Mouse (Mus musculus) ES-Bruce4 (cell line): Measurements from ENCODE around the gene Icam4. TPM values are rescaled to one million over a fixed set of nuclear protein-coding genes. Genes with fewer than 3 reads are reported as not detected.
A peak's percentile ranks its signal among the peaks of the same experiment; 100 is the strongest.
"Not testable (repeated sequence)": the region's sequence is repeated elsewhere in the genome, so short reads cannot be mapped to it uniquely, and the experiment has no call there.

Source experiments
- H3K27ac ChIP-seq: 2 replicates; pipeline ENCODE4 v1.5.1; 2012; ENCODE audit warnings: low read length, inconsistent platforms; ENCODE audit not compliant: insufficient read depth
- H3K27me3 ChIP-seq: 2 replicates; pipeline ENCODE4 v1.6.1; 2012; ENCODE audit warnings: mild to moderate bottlenecking, low read length, inconsistent platforms; ENCODE audit not compliant: control insufficient read depth, poor library complexity, insufficient read depth, severe bottlenecking
- H3K36me3 ChIP-seq: 2 replicates; pipeline ENCODE4 v1.6.1; 2012; ENCODE audit warnings: inconsistent platforms, mild to moderate bottlenecking, low read length, moderate library complexity; ENCODE audit not compliant: control insufficient read depth, poor library complexity, insufficient read depth, severe bottlenecking
- H3K4me1 ChIP-seq: one replicate; pipeline ENCODE4 v1.8.1; 2011; ENCODE audit warnings: low read length; ENCODE audit not compliant: control insufficient read depth, insufficient read depth
- H3K4me3 ChIP-seq: 2 replicates; pipeline ENCODE4 v1.5.1; 2011; ENCODE audit warnings: low read depth, mild to moderate bottlenecking, low read length
- H3K9ac ChIP-seq: 2 replicates; pipeline ENCODE4 v1.6.1; 2012; ENCODE audit warnings: low read depth, mild to moderate bottlenecking, inconsistent platforms; ENCODE audit not compliant: poor library complexity, severe bottlenecking
- H3K9me3 ChIP-seq: replicated peaks from 2 replicates; pipeline ENCODE4 v1.6.1; 2012; ENCODE audit warnings: mild to moderate bottlenecking, low read length, inconsistent platforms; ENCODE audit not compliant: control insufficient read depth, poor library complexity, insufficient read depth, severe bottlenecking
- CTCF ChIP-seq: IDR thresholded peaks from one replicate; pipeline ENCODE4 v1.8.1; 2011; ENCODE audit warnings: low read depth, low read length
- EP300 ChIP-seq: IDR thresholded peaks from 2 replicates; pipeline ENCODE4 v1.6.1; 2011; ENCODE audit warnings: low read depth, low read length; ENCODE audit not compliant: insufficient read depth
- POLR2A ChIP-seq: IDR thresholded peaks from one replicate; pipeline ENCODE4 v1.8.1; 2011; ENCODE audit warnings: low read length; ENCODE audit not compliant: insufficient read depth
- polyA plus RNA-seq: library from polyadenylated mRNA; stranded (reverse); fragments of >200 nt; gene quantifications from 2 replicates; pipeline ENCODE4 v1.2.4, GENCODE M21; 2011; ENCODE audit warnings: low read depth; ENCODE audit not compliant: missing spikeins, insufficient read depth, insufficient read length

Icam4 gene
- polyA plus RNA-seq, 1 experiment = not detected

DNA sequence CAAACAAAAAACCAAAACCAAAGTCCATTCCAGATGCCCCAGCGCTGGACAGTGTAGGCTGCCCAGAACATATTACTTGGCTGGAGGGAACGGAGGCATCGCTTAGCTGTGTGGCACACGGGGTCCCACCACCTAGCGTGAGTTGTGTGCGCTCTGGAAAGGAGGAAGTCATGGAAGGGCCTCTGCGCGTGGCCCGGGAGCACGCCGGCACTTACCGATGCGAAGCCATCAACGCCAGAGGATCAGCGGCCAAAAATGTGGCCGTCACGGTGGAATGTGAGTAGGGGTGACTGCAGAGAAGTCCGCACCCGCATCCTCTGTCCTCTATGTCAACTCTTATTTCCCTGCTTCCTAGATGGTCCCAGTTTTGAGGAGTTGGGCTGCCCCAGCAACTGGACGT lies 7.0 kb downstream of the Icam4 start:
- H3K4me3 ChIP-seq = peak overlapping the region; percentile 51

DNA sequence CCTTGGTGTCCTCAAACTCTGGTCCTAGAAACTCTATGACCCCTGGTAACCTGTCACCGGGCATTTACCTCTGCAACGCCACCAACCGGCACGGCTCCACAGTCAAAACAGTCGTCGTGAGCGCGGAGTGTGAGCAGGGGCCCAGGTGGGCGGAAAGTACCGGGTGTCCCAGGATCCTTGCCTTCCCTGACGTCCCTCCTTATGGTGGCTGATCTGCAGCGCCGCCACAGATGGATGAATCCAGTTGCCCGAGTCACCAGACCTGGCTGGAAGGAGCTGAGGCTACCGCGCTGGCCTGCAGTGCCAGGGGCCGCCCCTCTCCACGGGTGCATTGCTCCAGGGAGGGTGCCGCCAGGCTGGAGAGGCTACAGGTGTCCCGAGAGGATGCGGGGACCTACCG lies 7.5 kb downstream of the Icam4 start:
- H3K4me3 ChIP-seq = peak overlapping the region; percentile 51
- no peaks in the 10 kb centered on the region for H3K9me3 ChIP-seq
- H3K36me3 ChIP-seq = no peaks in the 10 kb centered on the region
- TF ChIP-seq EP300 = no peak
- 0 out of 2 replicates have a peak overlapping the region, but pooled peaks have one; percentile 17 for H3K9ac ChIP-seq
- no peak overlapping the region for H3K27ac ChIP-seq
- H3K4me1 ChIP-seq = no peaks in the 10 kb centered on the region
- H3K27me3 ChIP-seq = no peaks in the 10 kb centered on the region; the same call in 1 of the 2 replicates

More for the DNA sequence above, 7.0 kb downstream of the Icam4 start:
- Histone ChIP-seq H3K4me1 (no peaks in the 10 kb centered on the region), H3K9me3 (no peaks in the 10 kb centered on the region), H3K9ac (no peak overlapping the region), H3K27me3 (no peaks in the 10 kb centered on the region; the same call in 1 of the 2 replicates), H3K36me3 (no peaks in the 10 kb centered on the region), H3K27ac (no peak overlapping the region)
- TF ChIP-seq POLR2A (no peak), CTCF (no peak), EP300 (no peak)

DNA sequence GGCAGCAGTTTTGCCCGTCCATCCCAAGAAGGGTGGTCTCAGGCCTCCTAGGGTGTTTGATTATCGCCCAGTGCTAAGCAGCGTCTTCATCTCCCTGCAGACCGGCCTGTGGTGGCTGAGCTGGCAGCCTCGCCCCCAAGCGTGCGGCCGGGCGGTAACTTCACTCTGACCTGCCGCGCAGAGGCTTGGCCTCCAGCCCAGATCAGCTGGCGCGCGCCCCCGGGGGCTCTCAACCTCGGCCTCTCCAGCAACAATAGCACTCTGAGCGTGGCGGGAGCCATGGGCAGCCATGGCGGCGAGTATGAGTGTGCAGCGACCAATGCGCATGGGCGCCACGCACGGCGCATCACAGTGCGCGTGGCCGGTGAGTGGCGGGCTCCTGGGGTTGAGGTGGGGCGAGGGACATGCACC lies 8.3 kb downstream of the Icam4 start:
- Histone ChIP-seq H3K27ac (no peak overlapping the region), H3K27me3 (no peaks in the 10 kb centered on the region), H3K36me3 (no peaks in the 10 kb centered on the region), H3K9me3 (no peaks in the 10 kb centered on the region), H3K4me1 (no peaks in the 10 kb centered on the region), H3K4me3 (peak overlapping the region; percentile 36), H3K9ac (0 out of 2 replicates have a peak overlapping the region, but pooled peaks have one; percentile 17)
- no peak for TF ChIP-seq CTCF
- TF ChIP-seq POLR2A = no peak
- no peak for TF ChIP-seq EP300

DNA sequence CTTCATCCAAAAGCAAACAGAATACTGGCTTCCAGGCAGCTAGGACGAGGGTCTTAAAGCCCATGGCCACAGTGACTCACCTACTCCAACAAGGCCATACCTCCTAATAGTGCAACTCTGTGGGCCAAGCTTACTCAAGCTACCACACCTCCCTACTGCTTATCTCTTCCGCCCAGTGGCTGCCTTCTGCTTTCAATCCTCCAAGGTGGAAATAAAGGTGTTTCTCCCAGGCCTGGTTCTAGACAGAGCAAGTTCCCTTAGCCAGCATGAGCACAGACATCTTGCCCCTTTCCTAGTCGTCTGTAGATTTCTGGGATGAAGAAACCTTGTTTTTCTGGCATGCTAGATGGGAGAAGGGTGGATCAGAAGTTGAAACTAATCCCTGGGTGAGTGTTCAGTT lies 10.6 kb downstream of the Icam4 start:
- H3K27ac ChIP-seq = no peak overlapping the region
- H3K36me3 ChIP-seq = no peaks in the 10 kb centered on the region
- H3K9ac ChIP-seq = no peak overlapping the region
- H3K9me3 ChIP-seq = no peaks in the 10 kb centered on the region
- H3K4me1 ChIP-seq = no peaks in the 10 kb centered on the region
- TF ChIP-seq CTCF (no peak), POLR2A (no peak), EP300 (no peak)
- no peak overlapping the region for H3K4me3 ChIP-seq
- no peaks in the 10 kb centered on the region for H3K27me3 ChIP-seq

DNA sequence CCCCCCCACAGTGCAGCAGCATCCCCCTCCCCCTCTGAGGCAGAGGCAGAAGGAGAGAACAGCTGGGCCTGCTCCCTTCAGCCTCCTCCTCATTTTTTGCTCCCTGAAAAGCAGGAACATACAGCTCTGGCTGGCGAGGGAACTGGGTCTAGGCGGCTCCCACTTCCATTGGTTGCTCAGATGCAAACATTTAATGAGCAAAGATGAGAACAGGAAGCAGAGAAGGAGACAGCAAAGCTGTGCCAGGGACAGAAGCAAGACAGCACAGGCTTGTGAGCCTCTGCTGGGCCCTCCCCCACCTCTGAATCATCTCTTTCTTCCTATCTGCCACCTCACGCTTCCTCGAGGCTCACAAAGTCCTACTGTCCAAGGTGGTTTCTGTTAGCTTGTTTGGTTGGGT lies 12.1 kb downstream of the Icam4 start:
- H3K27ac ChIP-seq = no peak overlapping the region
- no peak overlapping the region for H3K9ac ChIP-seq
- no peaks in the 10 kb centered on the region for H3K4me1 ChIP-seq
- no peaks in the 10 kb centered on the region for H3K9me3 ChIP-seq
- no peak overlapping the region for H3K4me3 ChIP-seq
- H3K36me3 ChIP-seq = no peaks in the 10 kb centered on the region
- H3K27me3 ChIP-seq = no peaks in the 10 kb centered on the region
- no peak for TF ChIP-seq POLR2A
- TF ChIP-seq CTCF = no peak
- TF ChIP-seq EP300 = no peak

DNA sequence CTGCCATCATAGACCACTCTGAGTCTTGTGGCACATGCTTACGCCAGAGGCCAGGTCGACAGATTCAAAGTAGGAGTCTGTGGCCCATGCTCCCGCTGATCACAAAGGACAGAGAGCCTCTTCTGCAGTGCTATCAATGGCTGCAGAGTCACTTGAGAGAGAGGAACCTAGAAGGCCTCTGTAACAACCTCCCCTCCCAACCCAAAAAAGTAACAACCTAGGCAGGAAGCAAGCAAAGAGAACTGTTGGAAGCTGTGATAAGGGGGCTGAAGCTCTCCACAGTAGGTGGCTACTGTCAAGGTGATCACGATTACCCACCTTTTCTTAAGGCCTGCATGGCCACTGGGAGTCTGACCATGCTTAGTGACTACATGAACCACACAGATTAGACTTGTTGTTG lies 14.4 kb downstream of the Icam4 start:
- H3K9me3 ChIP-seq = no peaks in the 10 kb centered on the region

DNA sequence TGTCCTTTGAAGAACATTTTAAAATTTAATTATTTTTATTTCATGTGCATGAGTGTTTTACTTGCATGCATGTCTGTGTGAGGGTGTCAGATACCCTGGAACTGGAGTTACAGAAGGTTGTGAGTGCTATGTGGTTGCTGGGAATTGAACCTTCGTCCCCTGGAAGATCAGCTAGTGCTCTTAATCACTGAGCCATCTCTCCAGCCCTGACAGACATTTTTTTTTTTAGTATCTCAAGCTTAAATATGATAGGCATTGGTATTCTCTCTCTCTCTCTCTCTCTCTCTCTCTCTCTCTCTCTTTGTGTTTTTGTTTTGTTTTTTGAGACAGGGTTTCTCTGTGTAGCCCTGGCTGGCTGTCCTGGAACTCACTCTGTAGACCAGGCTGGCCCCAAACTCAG lies 15.6 kb downstream of the Icam4 start:
- H3K27me3 ChIP-seq, H3K4me1 ChIP-seq, H3K4me3 ChIP-seq, H3K27ac ChIP-seq, H3K9me3 ChIP-seq, H3K36me3 ChIP-seq, H3K9ac ChIP-seq: not testable (repeated sequence)

More for the DNA sequence above, 14.4 kb downstream of the Icam4 start:
- Histone ChIP-seq H3K4me3 (no peak overlapping the region), H3K36me3 (no peaks in the 10 kb centered on the region), H3K27me3 (no peaks in the 10 kb centered on the region), H3K4me1 (no peaks in the 10 kb centered on the region), H3K27ac (no peak overlapping the region), H3K9ac (no peak overlapping the region)
- TF ChIP-seq POLR2A (no peak), CTCF (no peak), EP300 (no peak)
